Mouse (Mus musculus): ENCODE measurements around the gene Fbxw8.
A peak's percentile ranks its signal among the peaks of the same experiment; 100 is the strongest.

Fbxw8 gene

GRCm38 (mm10) chr5:118076721-118077592 lies 78.3 kb downstream of the Fbxw8 start:
- DNase-seq (ENCODE audit: low spot score in 2 of 2): no peak

DNA sequence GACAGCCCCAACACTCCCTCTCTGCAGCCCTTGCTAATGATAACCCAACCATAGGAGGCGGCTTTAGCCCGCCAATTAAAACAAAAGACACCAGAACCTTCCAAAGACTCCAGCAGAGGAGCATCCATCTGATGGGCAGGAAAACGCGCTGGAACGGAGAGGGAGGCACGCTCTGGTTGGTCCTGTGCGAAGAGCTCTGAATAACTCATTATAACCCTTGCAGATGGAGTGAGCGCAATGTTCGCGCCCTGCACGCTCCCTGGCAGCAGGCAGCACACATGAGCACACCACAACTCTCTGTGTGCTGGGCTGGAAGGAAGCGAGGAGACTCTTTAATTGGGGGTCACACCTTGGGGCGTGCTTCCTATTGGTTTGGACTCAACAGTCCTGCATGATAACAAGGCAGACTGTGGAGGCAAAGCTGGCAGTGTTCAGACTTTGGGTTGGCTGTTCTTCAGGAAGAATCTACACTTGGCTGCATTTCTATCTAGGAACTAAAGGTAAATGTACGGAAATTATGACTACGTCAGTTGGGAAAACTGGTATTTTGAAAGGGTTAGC lies 82.0 kb downstream of the Fbxw8 start:
- DNase-seq (ENCODE audit: low spot score in 2 of 2): no peak

- DNase-seq (ENCODE audit: low spot score in 2 of 2): no peak
Measured at GRCm38 (mm10) chr5:118071766-118072165, 83.5 kb downstream of the Fbxw8 start.

DNA sequence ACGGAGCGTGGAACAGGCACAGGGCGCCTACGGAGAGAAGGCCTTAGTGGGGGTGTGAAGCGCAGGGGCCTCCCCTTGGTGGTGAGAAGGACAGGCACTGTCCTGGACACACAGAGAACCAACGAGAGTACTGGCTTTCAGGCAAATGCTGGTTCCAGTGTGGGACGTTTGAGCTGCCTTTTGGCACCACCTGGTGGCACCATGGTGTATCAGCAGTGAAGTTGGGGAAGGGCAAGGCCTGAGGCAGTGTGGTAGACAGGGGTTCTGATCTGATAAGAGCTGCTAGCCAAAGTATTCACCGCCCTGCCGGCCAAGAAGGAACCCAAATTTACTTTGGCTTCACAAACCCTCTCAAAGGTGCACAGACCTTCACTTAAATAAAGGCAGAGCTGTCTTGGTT lies 85.9 kb downstream of the Fbxw8 start:
- peak; percentile 60 to 87 for DNase-seq (ENCODE audit: low spot score in 2 of 2)

DNA sequence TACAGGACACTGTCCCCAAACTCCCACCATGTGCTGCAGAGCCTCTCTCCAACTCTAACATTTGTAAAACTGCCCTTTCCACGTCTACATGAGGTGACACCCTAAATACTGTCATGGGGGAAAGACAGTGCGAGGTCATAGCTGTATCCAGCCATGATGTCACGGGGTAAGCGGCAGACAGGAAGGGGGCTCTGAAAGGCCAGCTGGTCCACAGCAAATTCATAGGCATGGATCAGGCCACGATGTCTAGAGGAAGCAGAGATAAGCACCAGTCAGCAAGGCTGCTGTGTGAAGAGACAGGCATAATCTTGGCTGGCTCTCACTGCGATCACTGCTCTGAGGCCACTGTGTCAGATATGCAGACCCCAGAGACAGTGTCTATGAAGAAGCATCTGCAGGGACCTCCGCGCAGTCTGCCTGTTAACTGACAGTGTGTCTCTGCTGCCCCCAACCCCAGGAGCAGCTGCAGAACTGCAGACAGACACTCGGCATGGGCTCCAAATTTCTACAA lies 87.2 kb downstream of the Fbxw8 start:
- no peak for DNase-seq (ENCODE audit: low spot score in 2 of 2)

DNA sequence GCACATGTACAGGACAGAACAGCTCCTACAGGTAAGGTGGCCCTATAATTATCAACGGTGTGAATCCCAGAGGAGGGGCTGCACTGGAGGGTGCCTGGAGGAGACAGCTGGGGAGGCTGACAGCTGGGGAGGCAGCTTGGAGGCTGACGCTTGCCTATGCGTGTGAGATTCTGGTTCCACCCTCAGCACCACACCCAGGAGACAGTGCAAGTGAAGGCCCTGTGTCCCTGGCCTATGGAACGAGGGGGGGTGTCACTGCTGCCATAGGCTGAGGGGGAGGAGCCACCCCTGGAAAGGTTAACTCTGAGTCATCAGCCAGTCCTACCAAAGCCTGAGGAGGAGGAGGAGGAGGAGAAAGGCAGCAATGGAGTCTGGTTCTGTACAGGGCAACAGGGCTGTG lies 87.7 kb downstream of the Fbxw8 start:
- no peak for DNase-seq (ENCODE audit: low spot score in 2 of 2)

GRCm38 (mm10) chr5:118066828-118067227 lies 88.4 kb downstream of the Fbxw8 start:
- DNase-seq (ENCODE audit: low spot score in 2 of 2): peak in 1 of 2 experiments; percentile 73

DNA sequence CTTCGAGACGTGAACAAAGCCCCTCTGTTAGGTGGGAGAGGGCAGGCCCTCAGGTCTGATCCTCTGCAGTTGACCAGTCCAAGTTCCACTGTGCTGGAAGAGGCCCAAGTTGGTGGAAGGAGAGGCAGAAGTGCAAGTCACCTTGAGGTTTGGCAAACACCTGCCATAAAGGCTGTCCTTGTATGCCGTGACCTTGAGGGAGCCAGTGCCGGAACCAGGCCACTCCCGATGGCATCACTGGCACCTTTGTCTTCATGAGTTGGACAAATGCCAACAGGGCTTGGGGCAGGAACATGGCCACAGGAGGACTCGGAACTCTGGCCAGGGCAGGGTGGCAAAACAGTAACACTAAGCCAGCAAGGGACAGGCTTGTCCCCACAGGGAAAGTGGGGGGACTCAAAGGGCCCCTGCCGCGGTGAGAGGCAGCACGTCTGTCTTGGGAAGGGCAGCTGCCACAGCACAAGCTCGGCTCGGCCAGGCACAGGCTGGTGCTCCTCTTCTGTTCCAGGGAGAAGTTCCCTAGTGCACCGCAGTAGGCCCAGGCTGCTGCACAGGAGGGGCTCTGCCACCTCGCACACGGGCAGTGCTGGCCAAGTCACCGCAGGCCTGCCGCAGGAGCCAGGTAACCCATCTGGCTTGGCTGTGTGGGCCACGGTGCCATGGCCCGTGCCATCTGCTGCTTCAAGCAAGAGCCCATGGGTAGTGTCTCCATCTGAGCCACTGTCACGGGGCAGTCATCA lies 89.6 kb downstream of the Fbxw8 start:
- no peak for DNase-seq (ENCODE audit: low spot score in 2 of 2)

DNA sequence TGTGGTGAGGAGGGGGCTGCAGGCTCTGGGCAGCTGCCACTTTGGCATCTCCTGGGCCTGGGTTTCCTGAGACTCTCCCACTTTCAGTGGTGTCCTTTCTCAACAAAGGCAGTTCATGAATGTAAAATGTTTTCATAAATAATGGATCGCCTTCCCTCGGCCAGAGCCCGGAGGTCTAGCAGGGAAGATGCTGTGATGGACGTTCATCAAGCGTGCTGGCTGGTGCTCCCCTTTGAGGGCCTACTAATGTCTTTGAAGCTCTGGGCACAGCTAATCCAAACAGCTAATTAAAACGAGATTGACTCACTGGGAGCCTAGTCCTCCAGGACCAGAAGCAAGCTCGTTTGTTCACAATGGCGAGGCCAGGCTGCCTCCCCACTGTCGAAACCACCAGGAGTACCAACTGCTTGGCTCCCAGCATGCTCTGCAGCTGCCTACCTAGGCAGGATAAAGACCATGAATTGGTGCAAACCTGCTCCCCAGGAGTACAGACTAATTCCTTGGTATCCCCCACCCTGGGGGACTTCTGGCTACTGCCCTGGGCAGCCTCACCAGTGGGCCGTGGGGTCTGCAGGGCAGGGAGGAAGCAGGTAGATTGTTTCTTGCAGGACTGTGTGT lies 90.9 kb downstream of the Fbxw8 start:
- no peak for DNase-seq (ENCODE audit: low spot score in 2 of 2)

GRCm38 (mm10) chr5:118063181-118063621 lies 92.1 kb downstream of the Fbxw8 start:
- DNase-seq (ENCODE audit: low spot score in 2 of 2): no peak

DNA sequence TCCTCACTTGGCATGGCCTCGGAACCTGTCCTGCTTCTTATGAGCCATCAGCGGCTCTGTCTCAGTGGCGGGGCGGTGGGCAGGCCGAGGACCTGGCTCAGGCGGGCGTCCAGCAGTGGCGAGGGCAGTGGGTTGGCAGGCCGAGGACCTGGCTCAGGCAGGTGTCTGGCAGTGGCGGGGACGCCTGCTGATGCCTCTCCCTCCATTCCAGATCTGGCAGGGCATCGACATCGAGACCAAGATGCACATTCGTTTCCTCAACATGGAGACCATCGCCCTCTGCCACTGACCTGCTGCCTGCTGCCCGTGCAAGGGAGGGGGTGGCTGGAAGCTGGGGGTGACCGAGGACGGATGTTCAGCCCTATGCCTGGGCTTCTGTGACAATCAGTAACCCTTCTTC lies 93.9 kb downstream of the Fbxw8 start:
- no peak for DNase-seq (ENCODE audit: low spot score in 2 of 2)

- no peak for DNase-seq (ENCODE audit: low spot score in 2 of 2)
Measured at GRCm38 (mm10) chr5:118059646-118060045, 95.6 kb downstream of the Fbxw8 start.

DNA sequence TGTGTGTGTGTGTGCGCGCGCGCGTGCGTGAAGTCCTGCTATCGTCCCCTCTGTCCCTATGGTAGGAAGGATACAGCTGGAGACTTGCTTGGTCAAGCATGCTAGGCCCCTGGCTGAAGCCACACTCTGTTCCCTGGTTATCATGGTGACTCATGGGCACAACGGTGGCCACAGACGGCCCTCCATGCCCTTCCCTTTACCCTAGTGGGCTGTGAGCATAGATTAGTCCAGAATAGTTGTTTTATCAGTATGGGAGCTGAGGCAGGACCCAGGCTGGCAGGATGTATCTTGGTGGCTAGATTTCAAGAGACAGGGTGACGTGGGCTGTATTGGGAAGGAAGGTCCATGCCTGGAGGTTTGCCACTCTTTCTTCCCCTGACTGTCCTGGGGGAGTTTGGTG lies 96.4 kb downstream of the Fbxw8 start:
- DNase-seq (ENCODE audit: low spot score in 2 of 2): no peak

DNA sequence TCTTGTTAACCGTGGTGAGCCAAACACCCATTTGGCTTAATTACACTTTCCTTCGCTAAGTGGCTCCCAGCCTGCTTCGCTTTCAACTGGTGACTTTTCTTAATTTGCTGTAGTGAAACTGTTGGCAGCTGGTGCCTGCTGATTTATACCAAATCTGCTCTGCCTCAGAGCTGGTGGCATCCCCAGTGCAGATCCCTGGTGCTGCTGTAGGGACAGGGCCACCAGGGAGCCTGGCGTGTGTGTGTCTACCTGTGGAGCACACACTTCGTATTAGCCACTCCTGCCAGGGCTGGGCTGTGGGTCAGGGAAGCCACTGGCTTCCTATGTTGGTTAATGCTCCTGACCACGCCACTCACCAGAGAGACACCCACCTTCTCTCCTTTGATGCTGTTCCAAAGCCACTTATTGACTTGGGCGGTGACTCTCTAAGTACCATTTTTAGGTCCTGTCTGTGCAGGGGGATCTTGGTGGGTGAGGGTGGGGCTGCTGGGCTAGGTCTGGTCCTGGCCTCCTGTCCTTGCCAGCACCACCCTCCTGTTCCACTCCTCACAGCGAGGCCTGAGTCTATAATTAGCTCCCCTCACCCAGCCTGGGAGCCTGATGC lies 97.7 kb downstream of the Fbxw8 start:
- DNase-seq (ENCODE audit: low spot score in 2 of 2): no peak

DNA sequence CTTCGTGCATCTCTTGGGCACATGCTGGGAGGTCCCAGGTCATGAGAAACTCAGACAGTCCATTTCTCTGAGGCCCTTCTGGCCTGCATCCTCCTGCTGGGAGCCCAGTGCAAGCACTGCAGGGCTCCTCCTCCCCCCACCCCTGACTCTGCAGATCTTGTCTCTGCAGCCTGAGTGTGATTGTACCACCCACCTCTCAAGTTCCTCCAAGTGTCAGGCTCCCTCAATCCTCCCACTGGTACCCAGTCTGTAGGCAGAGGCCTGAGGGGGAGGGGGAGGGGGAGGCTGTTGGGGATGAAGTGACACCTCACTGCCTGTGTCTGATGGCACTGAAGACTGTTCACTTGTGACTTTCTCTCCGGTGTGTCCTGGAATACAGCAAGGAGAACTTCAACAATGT lies 102.1 kb downstream of the Fbxw8 start:
- no peak for DNase-seq (ENCODE audit: low spot score in 2 of 2)

- no peak for DNase-seq (ENCODE audit: low spot score in 2 of 2)
Measured at GRCm38 (mm10) chr5:118051981-118052662, 103.1 kb downstream of the Fbxw8 start.

GRCm38 (mm10) chr5:118050743-118051142 lies 104.5 kb downstream of the Fbxw8 start:
- DNase-seq (ENCODE audit: low spot score in 2 of 2): no peak

- no peak for DNase-seq (ENCODE audit: low spot score in 2 of 2)
Measured at GRCm38 (mm10) chr5:118048928-118049327, 106.3 kb downstream of the Fbxw8 start.

DNA sequence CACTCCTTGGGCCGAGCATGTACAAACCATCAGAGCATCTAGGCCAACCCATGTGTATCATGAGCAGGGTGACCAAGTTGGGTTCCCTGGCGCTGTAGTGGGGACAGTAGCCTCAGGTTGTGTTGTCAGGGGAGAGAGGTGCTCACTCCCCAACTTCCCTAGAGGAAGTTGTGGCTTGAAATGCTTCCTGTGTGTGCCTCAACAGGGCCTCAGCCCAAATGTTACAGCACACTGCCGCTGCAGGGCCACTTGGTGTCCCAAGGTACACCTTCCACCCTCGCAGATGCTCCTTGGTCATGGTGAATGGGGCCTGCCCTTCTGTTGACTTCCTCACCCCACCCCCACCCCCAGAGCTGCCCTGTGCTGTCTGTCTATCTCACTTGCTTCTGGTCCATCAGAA lies 106.9 kb downstream of the Fbxw8 start:
- no peak for DNase-seq (ENCODE audit: low spot score in 2 of 2)

GRCm38 (mm10) chr5:118047091-118047757 lies 108.0 kb downstream of the Fbxw8 start:
- no peak for DNase-seq (ENCODE audit: low spot score in 2 of 2)
